Mouse (Mus musculus): ENCODE results near the gene Areg. TPM values are rescaled to one million over a fixed set of nuclear protein-coding genes. Genes with fewer than 3 reads are reported as not detected.

The Areg gene
- polyA plus RNA-seq, 1 experiment from 2014 or later: 2.9 TPM

GRCm38 (mm10) chr5:91113967-91114366 is 25.4 kb upstream of the Areg start:
- no peak overlapping the region for H3K27ac ChIP-seq (ENCODE audit: low read depth)
- WGBS: 87% methylated on average over 2 of the region's 2 CpGs
- no peak overlapping the region for H3K4me2 ChIP-seq (ENCODE audit: low read length)
- no peak for ATAC-seq (replicated peaks; ENCODE audit: low FRiP score, low TSS enrichment, low read depth)
- no peak overlapping the region for H3K9ac ChIP-seq (ENCODE audit: low read length)
- H3K27me3 ChIP-seq (replicated peaks; ENCODE audit: control insufficient read depth, insufficient read depth, low read length): no peaks in the 10 kb centered on the region
- H3K9me3 ChIP-seq (ENCODE audit: control insufficient read depth, low read length): no peaks in the 10 kb centered on the region
- no peak overlapping the region for H3K4me3 ChIP-seq (ENCODE audit: low read depth, low read length)
- no peaks in the 10 kb centered on the region for H3K4me1 ChIP-seq (replicated peaks; ENCODE audit: control insufficient read depth, insufficient read depth, low read length)
- no peaks in the 10 kb centered on the region for H3K36me3 ChIP-seq (ENCODE audit: control insufficient read depth, insufficient read depth, low read length)
- no peak for DNase-seq (ENCODE audit: low spot score)

- Histone ChIP-seq H3K9me3 (ENCODE audit: control insufficient read depth, low read length) (no peaks in the 10 kb centered on the region), H3K4me1 (replicated peaks; ENCODE audit: control insufficient read depth, insufficient read depth, low read length) (no peaks in the 10 kb centered on the region), H3K36me3 (ENCODE audit: control insufficient read depth, insufficient read depth, low read length) (no peaks in the 10 kb centered on the region), H3K4me2 (ENCODE audit: low read length) (no peak overlapping the region), H3K27me3 (replicated peaks; ENCODE audit: control insufficient read depth, insufficient read depth, low read length) (no peaks in the 10 kb centered on the region), H3K9ac (ENCODE audit: low read length) (no peak overlapping the region), H3K27ac (ENCODE audit: low read depth) (no peak overlapping the region), H3K4me3 (ENCODE audit: low read depth, low read length) (no peak overlapping the region)
- 84% methylated on average over 1 of the region's 1 CpGs for WGBS
- ATAC-seq (replicated peaks; ENCODE audit: low FRiP score, low TSS enrichment, low read depth) (no peak), DNase-seq (ENCODE audit: low spot score) (no peak)
These were observed 24.8 kb upstream of the Areg start for GRCm38 (mm10) chr5:91114574-91114973.

GRCm38 (mm10) chr5:91118618-91119017 is 20.8 kb upstream of the Areg start:
- Histone ChIP-seq H3K36me3 (ENCODE audit: control insufficient read depth, insufficient read depth, low read length) (no peaks in the 10 kb centered on the region), H3K9ac (ENCODE audit: low read length) (no peak overlapping the region), H3K4me1 (replicated peaks; ENCODE audit: control insufficient read depth, insufficient read depth, low read length) (no peaks in the 10 kb centered on the region), H3K4me2 (ENCODE audit: low read length) (no peak overlapping the region), H3K27me3 (replicated peaks; ENCODE audit: control insufficient read depth, insufficient read depth, low read length) (no peaks in the 10 kb centered on the region), H3K27ac (ENCODE audit: low read depth) (no peak overlapping the region), H3K9me3 (ENCODE audit: control insufficient read depth, low read length) (no peaks in the 10 kb centered on the region), H3K4me3 (ENCODE audit: low read depth, low read length) (no peak overlapping the region)
- ATAC-seq (replicated peaks; ENCODE audit: low FRiP score, low TSS enrichment, low read depth) (no peak), DNase-seq (ENCODE audit: low spot score) (no peak)

- H3K4me1 ChIP-seq (replicated peaks; ENCODE audit: control insufficient read depth, insufficient read depth, low read length): no peaks in the 10 kb centered on the region
- no peak overlapping the region for H3K4me2 ChIP-seq (ENCODE audit: low read length)
- no peaks in the 10 kb centered on the region for H3K9me3 ChIP-seq (ENCODE audit: control insufficient read depth, low read length)
- H3K27me3 ChIP-seq (replicated peaks; ENCODE audit: control insufficient read depth, insufficient read depth, low read length): no peaks in the 10 kb centered on the region
- ATAC-seq (replicated peaks; ENCODE audit: low FRiP score, low TSS enrichment, low read depth) (no peak), DNase-seq (ENCODE audit: low spot score) (no peak)
- H3K9ac ChIP-seq (ENCODE audit: low read length): no peak overlapping the region
- 63% methylated on average over 4 of the region's 4 CpGs for WGBS
- H3K36me3 ChIP-seq (ENCODE audit: control insufficient read depth, insufficient read depth, low read length): no peaks in the 10 kb centered on the region
- H3K27ac ChIP-seq (ENCODE audit: low read depth): no peak overlapping the region
- no peak overlapping the region for H3K4me3 ChIP-seq (ENCODE audit: low read depth, low read length)
These were observed 16.0 kb upstream of the Areg start for GRCm38 (mm10) chr5:91123404-91123803.

GRCm38 (mm10) chr5:91124140-91124539 is 15.3 kb upstream of the Areg start:
- 79% methylated on average over 2 of the region's 2 CpGs for WGBS
- Histone ChIP-seq H3K9ac (ENCODE audit: low read length) (no peak overlapping the region), H3K4me1 (replicated peaks; ENCODE audit: control insufficient read depth, insufficient read depth, low read length) (no peaks in the 10 kb centered on the region), H3K9me3 (ENCODE audit: control insufficient read depth, low read length) (no peaks in the 10 kb centered on the region), H3K36me3 (ENCODE audit: control insufficient read depth, insufficient read depth, low read length) (no peaks in the 10 kb centered on the region), H3K4me3 (ENCODE audit: low read depth, low read length) (no peak overlapping the region), H3K27ac (ENCODE audit: low read depth) (no peak overlapping the region), H3K4me2 (ENCODE audit: low read length) (no peak overlapping the region), H3K27me3 (replicated peaks; ENCODE audit: control insufficient read depth, insufficient read depth, low read length) (no peaks in the 10 kb centered on the region)
- no peak for ATAC-seq (replicated peaks; ENCODE audit: low FRiP score, low TSS enrichment, low read depth)
- DNase-seq (ENCODE audit: low spot score): no peak

- DNase-seq (ENCODE audit: low spot score) (no peak), ATAC-seq (replicated peaks; ENCODE audit: low FRiP score, low TSS enrichment, low read depth) (no peak)
- H3K9ac ChIP-seq (ENCODE audit: low read length): no peak overlapping the region
- no peak overlapping the region for H3K4me3 ChIP-seq (ENCODE audit: low read depth, low read length)
- H3K36me3 ChIP-seq (ENCODE audit: control insufficient read depth, insufficient read depth, low read length): no peaks in the 10 kb centered on the region
- 78% methylated on average over 1 of the region's 1 CpGs for WGBS
- H3K4me2 ChIP-seq (ENCODE audit: low read length): no peak overlapping the region
- no peaks in the 10 kb centered on the region for H3K27me3 ChIP-seq (replicated peaks; ENCODE audit: control insufficient read depth, insufficient read depth, low read length)
- no peaks in the 10 kb centered on the region for H3K9me3 ChIP-seq (ENCODE audit: control insufficient read depth, low read length)
- H3K4me1 ChIP-seq (replicated peaks; ENCODE audit: control insufficient read depth, insufficient read depth, low read length): no peaks in the 10 kb centered on the region
- no peak overlapping the region for H3K27ac ChIP-seq (ENCODE audit: low read depth)
These were observed 12.8 kb upstream of the Areg start for GRCm38 (mm10) chr5:91126623-91127022.

GRCm38 (mm10) chr5:91134961-91135360 is 4.4 kb upstream of the Areg start:
- H3K4me2 ChIP-seq (ENCODE audit: low read length): no peak overlapping the region
- no peaks in the 10 kb centered on the region for H3K9me3 ChIP-seq (ENCODE audit: control insufficient read depth, low read length)
- no peak overlapping the region for H3K9ac ChIP-seq (ENCODE audit: low read length)
- no peaks in the 10 kb centered on the region for H3K4me1 ChIP-seq (replicated peaks; ENCODE audit: control insufficient read depth, insufficient read depth, low read length)
- no peak for DNase-seq (ENCODE audit: low spot score)
- no peak overlapping the region for H3K4me3 ChIP-seq (ENCODE audit: low read depth, low read length)
- 33% methylated on average over 1 of the region's 1 CpGs for WGBS
- no peak for ATAC-seq (replicated peaks; ENCODE audit: low FRiP score, low TSS enrichment, low read depth)
- H3K27ac ChIP-seq (ENCODE audit: low read depth): no peak overlapping the region
- H3K27me3 ChIP-seq (replicated peaks; ENCODE audit: control insufficient read depth, insufficient read depth, low read length): peaks cover 14% of the 10 kb centered on the region
- H3K36me3 ChIP-seq (ENCODE audit: control insufficient read depth, insufficient read depth, low read length): no peaks in the 10 kb centered on the region

GRCm38 (mm10) chr5:91138970-91139369 is 429 bp upstream of the Areg start:
- H3K4me1 ChIP-seq (replicated peaks; ENCODE audit: control insufficient read depth, insufficient read depth, low read length): no peaks in the 10 kb centered on the region
- no peak for ATAC-seq (replicated peaks; ENCODE audit: low FRiP score, low TSS enrichment, low read depth)
- H3K27me3 ChIP-seq (replicated peaks; ENCODE audit: control insufficient read depth, insufficient read depth, low read length): peaks cover 29% of the 10 kb centered on the region
- WGBS: 4% methylated on average over 7 of the region's 7 CpGs
- no peak for DNase-seq (ENCODE audit: low spot score)
- H3K9me3 ChIP-seq (ENCODE audit: control insufficient read depth, low read length): no peaks in the 10 kb centered on the region
- no peak overlapping the region for H3K9ac ChIP-seq (ENCODE audit: low read length)
- H3K36me3 ChIP-seq (ENCODE audit: control insufficient read depth, insufficient read depth, low read length): no peaks in the 10 kb centered on the region
- H3K4me3 ChIP-seq (ENCODE audit: low read depth, low read length): peak overlapping the region; percentile 48
- H3K27ac ChIP-seq (ENCODE audit: low read depth): no peak overlapping the region
- H3K4me2 ChIP-seq (ENCODE audit: low read length): peak overlapping the region; percentile 93

- H3K9ac ChIP-seq (ENCODE audit: low read length): no peak overlapping the region
- no peak overlapping the region for H3K4me3 ChIP-seq (ENCODE audit: low read depth, low read length)
- peaks cover 29% of the 10 kb centered on the region for H3K27me3 ChIP-seq (replicated peaks; ENCODE audit: control insufficient read depth, insufficient read depth, low read length)
- H3K4me2 ChIP-seq (ENCODE audit: low read length): no peak overlapping the region
- no peak for ATAC-seq (replicated peaks; ENCODE audit: low FRiP score, low TSS enrichment, low read depth)
- no peaks in the 10 kb centered on the region for H3K36me3 ChIP-seq (ENCODE audit: control insufficient read depth, insufficient read depth, low read length)
- no peaks in the 10 kb centered on the region for H3K4me1 ChIP-seq (replicated peaks; ENCODE audit: control insufficient read depth, insufficient read depth, low read length)
- WGBS: 47% methylated on average over 13 of the region's 13 CpGs
- no peak overlapping the region for H3K27ac ChIP-seq (ENCODE audit: low read depth)
- H3K9me3 ChIP-seq (ENCODE audit: control insufficient read depth, low read length): no peaks in the 10 kb centered on the region
- DNase-seq (ENCODE audit: low spot score): no peak
These were observed 1.6 kb downstream of the Areg start for GRCm38 (mm10) chr5:91140896-91141448.
